Mouse (Mus musculus): ENCODE measurements at regions not wholly inside any gene's neighbourhood (a gene's known extent, or its start where the extent isn't known, plus 50 kb on each side); places are given as distances from the start of the nearest gene placed in this dataset.
A peak's percentile ranks its signal among the peaks of the same experiment; 100 is the strongest.

DNA sequence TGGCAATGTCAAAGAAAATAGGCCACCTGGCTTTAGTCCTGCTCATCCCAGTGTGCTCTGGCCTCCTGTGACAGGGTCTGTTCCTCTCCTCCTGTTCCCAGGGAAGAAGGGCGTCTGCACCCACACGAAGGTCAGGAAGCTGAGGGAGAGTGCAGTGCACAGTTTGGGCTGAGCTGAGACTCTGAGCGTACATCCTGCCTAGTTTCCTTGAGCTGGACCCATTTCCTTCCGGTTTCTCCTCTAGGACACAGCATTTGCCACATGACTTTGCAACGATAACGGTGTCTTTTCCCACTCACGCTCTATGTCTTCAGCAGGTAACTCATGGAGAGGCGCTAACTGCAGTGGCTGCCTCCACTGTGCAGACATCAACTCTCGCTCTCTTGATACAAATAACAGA, 59.6 kb upstream of the Cdh4 start:
- no peaks in the 10 kb centered on the region for H3K27me3 ChIP-seq (ENCODE audit: control insufficient read depth, insufficient read depth, low read length)
- no peak overlapping the region for H3K27ac ChIP-seq (replicated peaks; ENCODE audit: low read depth, low read length)
- no peaks in the 10 kb centered on the region for H3K9me3 ChIP-seq (ENCODE audit: control insufficient read depth, low read length)
- H3K4me3 ChIP-seq (replicated peaks; ENCODE audit: low read length): no peak overlapping the region
- H3K4me1 ChIP-seq (ENCODE audit: control insufficient read depth, insufficient read depth, low read length): peaks cover 16% of the 10 kb centered on the region
- no peak for TF ChIP-seq POLR2A (IDR thresholded peaks at IDR 0.05; ENCODE audit: borderline replicate concordance, extremely low read depth, insufficient read depth, insufficient read length)
- no peak overlapping the region for H3K4me2 ChIP-seq (replicated peaks; ENCODE audit: low read depth, low read length, severe bottlenecking)
- no peak for DNase-seq (ENCODE audit: low spot score)
- no peak for ATAC-seq (ENCODE audit: low FRiP score, low read depth)
- H3K9ac ChIP-seq (ENCODE audit: low read depth, low read length, severe bottlenecking): no peak overlapping the region
- no peaks in the 10 kb centered on the region for H3K36me3 ChIP-seq (ENCODE audit: control insufficient read depth, insufficient read depth, low read length)
- WGBS: 80% methylated on average over 9 of the region's 9 CpGs

- Histone ChIP-seq H3K27me3 (ENCODE audit: control insufficient read depth, insufficient read depth, low read length) (no peaks in the 10 kb centered on the region), H3K27ac (replicated peaks; ENCODE audit: low read depth, low read length) (no peak overlapping the region), H3K9ac (ENCODE audit: low read depth, low read length, severe bottlenecking) (no peak overlapping the region), H3K4me2 (replicated peaks; ENCODE audit: low read depth, low read length, severe bottlenecking) (no peak overlapping the region), H3K36me3 (ENCODE audit: control insufficient read depth, insufficient read depth, low read length) (no peaks in the 10 kb centered on the region), H3K9me3 (ENCODE audit: control insufficient read depth, low read length) (no peaks in the 10 kb centered on the region), H3K4me1 (ENCODE audit: control insufficient read depth, insufficient read depth, low read length) (0 out of 2 replicates have a peak, but pooled peaks cover 4% of the 10 kb centered on the region), H3K4me3 (replicated peaks; ENCODE audit: low read length) (no peak overlapping the region)
- WGBS: 78% methylated on average over 6 of the region's 6 CpGs
- DNase-seq (ENCODE audit: low spot score) (no peak), ATAC-seq (ENCODE audit: low FRiP score, low read depth) (no peak)
- TF ChIP-seq POLR2A (IDR thresholded peaks at IDR 0.05; ENCODE audit: borderline replicate concordance, extremely low read depth, insufficient read depth, insufficient read length): no peak
These were observed 55.4 kb upstream of the Cdh4 start for GRCm38 (mm10) chr2:179386871-179387270.

DNA sequence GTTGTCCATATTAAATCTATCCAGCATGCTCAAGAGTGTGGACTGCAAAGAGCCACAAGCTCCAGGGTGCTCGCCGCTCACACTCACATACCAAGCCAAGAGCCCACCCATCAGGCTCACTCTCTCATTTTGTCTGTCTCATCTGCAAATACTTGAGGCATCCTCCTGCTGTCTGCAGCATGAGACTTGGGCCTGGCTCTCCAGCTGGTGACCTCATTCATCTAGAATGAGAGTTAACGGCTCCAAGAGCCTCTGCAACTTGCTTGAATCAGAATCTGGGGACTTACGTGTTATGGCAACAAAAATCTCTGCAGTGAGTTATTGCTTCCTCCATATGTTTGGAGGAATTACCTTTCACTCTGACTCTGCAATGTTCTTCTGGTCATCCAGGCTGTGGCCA, 51.7 kb upstream of the Cdh4 start:
- no peaks in the 10 kb centered on the region for H3K9me3 ChIP-seq (ENCODE audit: control insufficient read depth, low read length)
- TF ChIP-seq POLR2A (IDR thresholded peaks at IDR 0.05; ENCODE audit: borderline replicate concordance, extremely low read depth, insufficient read depth, insufficient read length): no peak
- H3K4me2 ChIP-seq (replicated peaks; ENCODE audit: low read depth, low read length, severe bottlenecking): no peak overlapping the region
- H3K27ac ChIP-seq (replicated peaks; ENCODE audit: low read depth, low read length): no peak overlapping the region
- H3K36me3 ChIP-seq (ENCODE audit: control insufficient read depth, insufficient read depth, low read length): no peaks in the 10 kb centered on the region
- H3K4me3 ChIP-seq (replicated peaks; ENCODE audit: low read length): no peak overlapping the region
- DNase-seq (ENCODE audit: low spot score) (peak; percentile 53), ATAC-seq (ENCODE audit: low FRiP score, low read depth) (peak; percentile 64)
- no peak overlapping the region for H3K9ac ChIP-seq (ENCODE audit: low read depth, low read length, severe bottlenecking)
- H3K27me3 ChIP-seq (ENCODE audit: control insufficient read depth, insufficient read depth, low read length): no peaks in the 10 kb centered on the region
- WGBS: 48% methylated on average over 4 of the region's 4 CpGs
- H3K4me1 ChIP-seq (ENCODE audit: control insufficient read depth, insufficient read depth, low read length): 0 out of 2 replicates have a peak, but pooled peaks cover 4% of the 10 kb centered on the region

- ATAC-seq (ENCODE audit: low FRiP score, low read depth) (peak; percentile 36), DNase-seq (ENCODE audit: low spot score) (peak; percentile 34)
- Histone ChIP-seq H3K9me3 (ENCODE audit: control insufficient read depth, low read length) (no peaks in the 10 kb centered on the region), H3K36me3 (ENCODE audit: control insufficient read depth, insufficient read depth, low read length) (no peaks in the 10 kb centered on the region), H3K4me3 (replicated peaks; ENCODE audit: low read length) (no peak overlapping the region), H3K9ac (ENCODE audit: low read depth, low read length, severe bottlenecking) (no peak overlapping the region), H3K4me2 (replicated peaks; ENCODE audit: low read depth, low read length, severe bottlenecking) (no peak overlapping the region), H3K27ac (replicated peaks; ENCODE audit: low read depth, low read length) (0 out of 2 replicates have a peak overlapping the region, but pooled peaks have one; percentile 26), H3K27me3 (ENCODE audit: control insufficient read depth, insufficient read depth, low read length) (no peaks in the 10 kb centered on the region), H3K4me1 (ENCODE audit: control insufficient read depth, insufficient read depth, low read length) (0 out of 2 replicates have a peak, but pooled peaks cover 4% of the 10 kb centered on the region)
- WGBS: 59% methylated on average over 11 of the region's 11 CpGs
- no peak for TF ChIP-seq POLR2A (IDR thresholded peaks at IDR 0.05; ENCODE audit: borderline replicate concordance, extremely low read depth, insufficient read depth, insufficient read length)
These were observed 51.2 kb upstream of the Cdh4 start for GRCm38 (mm10) chr2:179390924-179391461.

All from limb, embryonic 14.5 days (tissue).